Mouse (Mus musculus): ENCODE data around the gene Olfr1168. TPM values are rescaled to one million over a fixed set of nuclear protein-coding genes. Genes with fewer than 3 reads are reported as not detected.
"Not testable (repeated sequence)": the region's sequence is repeated elsewhere in the genome, so short reads cannot be mapped to it uniquely, and the experiment has no call there.

Gene Olfr1168
- total RNA-seq (2021): not detected

- DNase-seq: no peak
Measured at GRCm38 (mm10) chr2:88181580-88181979, at the start of gene Olfr1168. Gene Olfr1168 (plus strand): TSS chr2:88181880.

- not testable (repeated sequence) for DNase-seq
Measured at GRCm38 (mm10) chr2:88155093-88155492, 26.6 kb upstream of the Olfr1168 start, which contains the start of gene Olfr1167. Gene Olfr1167 (minus strand): TSS chr2:88155193.

- no peak for DNase-seq
Measured at GRCm38 (mm10) chr2:88220784-88221183, 39.1 kb downstream of the Olfr1168 start.

- DNase-seq: no peak
Measured at GRCm38 (mm10) chr2:88228234-88228633, 46.6 kb downstream of the Olfr1168 start, which contains the start of gene Olfr1170. Gene Olfr1170 (minus strand): TSS chr2:88228334.

Other genes starting within 250 kb of the Olfr1168 start
- not detected for gene Olfr1155, start 236.7 kb upstream of the Olfr1168 start, total RNA-seq (2021)
- not detected for gene Olfr1156, start 228.8 kb upstream of the Olfr1168 start, total RNA-seq (2021)
- not detected for gene Olfr1157, start 213.6 kb upstream of the Olfr1168 start, total RNA-seq (2021)
- not detected for gene Olfr74, start 207.2 kb upstream of the Olfr1168 start, total RNA-seq (2021)
- gene Olfr1158, start 191.8 kb upstream of the Olfr1168 start, total RNA-seq (2021): not detected
- gene Olfr1160, start 173.6 kb upstream of the Olfr1168 start, total RNA-seq (2021): not detected
- gene Olfr1161, start 159.1 kb upstream of the Olfr1168 start, total RNA-seq (2021): not detected
- not detected for gene Olfr73, start 144.2 kb upstream of the Olfr1168 start, total RNA-seq (2021)
- not detected for gene Olfr1162, start 130.8 kb upstream of the Olfr1168 start, total RNA-seq (2021)
- not detected for gene Olfr1163, start 110.0 kb upstream of the Olfr1168 start, total RNA-seq (2021)
- gene Olfr1164, start 87.9 kb upstream of the Olfr1168 start, total RNA-seq (2021): not detected
- gene Olfr1166, start 53.6 kb upstream of the Olfr1168 start, total RNA-seq (2021): not detected
- gene Olfr1167, start 26.7 kb upstream of the Olfr1168 start, total RNA-seq (2021): not detected
- gene Olfr1170, start 46.5 kb downstream of the Olfr1168 start, total RNA-seq (2021): not detected
- not detected for gene Olfr1173, start 98.0 kb downstream of the Olfr1168 start, total RNA-seq (2021)
- not detected for gene Olfr1174-ps, start 133.3 kb downstream of the Olfr1168 start, total RNA-seq (2021)
- gene Olfr1175-ps, start 145.3 kb downstream of the Olfr1168 start, total RNA-seq (2021): not detected
- not detected for gene Olfr1176, start 154.8 kb downstream of the Olfr1168 start, total RNA-seq (2021)
- gene Olfr1177-ps, start 164.6 kb downstream of the Olfr1168 start, total RNA-seq (2021): not detected
- gene Olfr1178, start 205.2 kb downstream of the Olfr1168 start, total RNA-seq (2021): not detected
- not detected for gene Olfr1179, start 224.6 kb downstream of the Olfr1168 start, total RNA-seq (2021)
- gene Olfr1180, start 237.3 kb downstream of the Olfr1168 start, total RNA-seq (2021): not detected
- gene Olfr1181, start 244.3 kb downstream of the Olfr1168 start, total RNA-seq (2021): not detected